Mouse (Mus musculus) layer of hippocampus, adult 9-10 months (tissue): ENCODE data around the gene Fam193a.
A peak's percentile ranks its signal among the peaks of the same experiment; 100 is the strongest.

ENCODE experiments used
- DNase-seq: peaks from one replicate; pipeline ENCODE4 v3.0.0; 2022; ENCODE audit warnings: low spot score

Gene Fam193a

DNA sequence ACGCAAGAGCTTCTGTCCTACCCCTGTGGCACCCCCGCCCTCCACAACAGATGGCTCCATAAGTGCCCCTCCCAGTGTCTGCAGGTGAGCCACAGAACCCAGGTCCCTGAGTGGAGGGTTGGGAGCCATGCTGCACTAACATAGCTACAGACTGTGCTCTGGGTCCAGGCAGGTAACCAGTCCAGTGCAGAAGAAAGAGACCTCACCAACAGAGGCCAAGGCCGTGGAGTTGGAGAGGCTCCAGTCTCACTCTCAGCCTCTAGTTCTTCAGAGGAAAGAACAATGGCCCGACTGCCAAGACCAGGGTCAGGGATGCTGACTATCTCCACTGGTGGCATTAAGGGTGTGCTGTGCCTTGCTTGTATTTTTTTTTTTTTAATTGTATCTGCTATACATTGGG lies 91.6 kb downstream of the Fam193a start:
- DNase-seq, result no peak

DNA sequence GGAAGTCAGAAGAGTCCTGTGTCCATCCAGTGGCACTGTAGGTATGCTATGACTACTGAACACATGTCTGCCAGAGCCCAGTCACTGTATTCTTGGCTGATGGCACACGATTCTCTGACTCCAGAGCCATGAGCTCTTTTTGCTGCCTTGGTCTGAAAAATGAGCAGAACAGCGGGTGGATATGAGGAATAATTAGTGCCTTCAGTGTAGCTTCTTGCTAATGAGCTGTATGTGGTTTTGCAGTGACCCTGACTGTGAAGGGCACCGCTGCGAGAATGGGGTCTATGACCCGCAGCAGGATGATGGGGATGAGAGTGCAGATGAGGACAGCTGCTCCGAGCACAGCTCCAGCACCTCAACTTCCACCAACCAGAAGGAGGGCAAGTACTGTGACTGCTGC lies 92.1 kb downstream of the Fam193a start:
- DNase-seq, result no peak

DNA sequence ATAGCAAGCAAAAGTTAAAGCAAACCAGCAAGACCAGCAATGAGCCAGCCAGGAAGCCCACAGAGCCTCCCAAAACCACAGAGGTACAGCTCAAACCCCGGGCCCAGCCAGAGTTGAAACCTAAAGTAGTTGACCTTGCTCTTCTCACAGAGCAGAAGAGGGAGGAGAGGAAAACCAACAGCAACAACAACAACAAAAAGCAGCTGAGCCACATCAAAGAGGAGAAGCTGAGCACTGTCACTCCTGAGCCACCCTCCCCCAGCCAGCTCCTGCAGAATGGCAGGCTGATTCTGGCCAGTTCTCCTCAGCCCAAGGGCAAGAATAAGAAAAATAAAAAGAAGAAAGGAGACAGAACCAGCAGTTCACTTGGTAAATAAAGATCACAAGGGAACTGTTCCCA lies 96.3 kb downstream of the Fam193a start:
- DNase-seq, result no peak

GRCm38 (mm10) chr5:34466648-34467047 lies 96.9 kb downstream of the Fam193a start:
- DNase-seq, result no peak

DNA sequence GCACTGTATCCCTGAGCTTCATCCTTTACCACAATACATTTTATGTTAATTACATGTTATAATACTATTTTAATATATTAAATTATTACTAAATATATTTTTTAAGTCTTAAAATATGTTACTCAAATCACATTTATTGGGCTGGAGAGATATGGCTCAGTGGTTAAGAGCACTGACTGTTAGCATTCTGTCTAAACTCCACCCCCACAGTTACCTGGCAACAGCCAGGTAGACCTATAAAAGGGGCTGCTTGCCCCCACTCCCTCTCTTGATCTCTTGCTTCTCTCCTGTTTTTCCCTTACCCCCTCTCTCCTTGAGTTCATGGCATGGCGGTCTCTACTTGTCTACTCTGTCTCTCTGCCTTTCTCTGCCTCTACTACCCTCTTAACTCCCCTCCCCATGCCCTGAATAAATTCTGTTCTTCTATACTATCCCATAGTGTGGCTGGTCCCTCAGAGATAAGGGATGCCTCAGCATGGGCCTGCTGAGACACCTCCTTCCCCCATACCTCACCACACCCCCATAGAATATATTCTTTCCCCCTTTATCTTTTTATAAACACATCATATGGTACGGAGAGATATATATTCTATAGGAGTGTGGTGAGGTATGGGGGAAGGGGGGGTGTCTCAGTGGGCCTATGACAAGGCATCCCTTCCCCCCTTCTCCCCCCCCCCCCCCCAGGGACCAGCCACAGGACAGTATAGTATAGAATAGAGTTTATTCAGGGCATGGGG lies 98.5 kb downstream of the Fam193a start:
- no peak for DNase-seq

DNA sequence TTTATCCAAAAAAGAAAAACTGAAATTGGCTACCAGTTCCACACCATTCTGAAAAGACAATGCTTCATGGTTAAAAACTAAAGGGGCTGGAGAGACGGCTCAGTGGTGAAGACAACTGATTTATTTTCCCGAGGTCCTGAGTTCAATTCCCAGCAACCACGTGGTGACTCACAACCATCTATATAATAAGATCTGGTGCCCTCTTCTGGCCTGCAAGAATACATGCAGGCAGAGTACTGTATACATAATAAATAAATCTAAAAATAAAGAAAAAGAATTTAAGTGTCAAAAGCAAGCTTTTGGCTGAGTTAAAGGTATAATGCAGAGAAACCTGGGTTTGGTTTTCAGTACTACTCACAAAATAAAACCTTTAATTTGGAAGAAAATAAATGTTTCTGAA lies 111.2 kb downstream of the Fam193a start:
- DNase-seq, result no peak

- DNase-seq, result no peak
Measured at GRCm38 (mm10) chr5:34485731-34486130, 116.0 kb downstream of the Fam193a start.

GRCm38 (mm10) chr5:34487320-34488090 lies 117.8 kb downstream of the Fam193a start:
- DNase-seq, result no peak

DNA sequence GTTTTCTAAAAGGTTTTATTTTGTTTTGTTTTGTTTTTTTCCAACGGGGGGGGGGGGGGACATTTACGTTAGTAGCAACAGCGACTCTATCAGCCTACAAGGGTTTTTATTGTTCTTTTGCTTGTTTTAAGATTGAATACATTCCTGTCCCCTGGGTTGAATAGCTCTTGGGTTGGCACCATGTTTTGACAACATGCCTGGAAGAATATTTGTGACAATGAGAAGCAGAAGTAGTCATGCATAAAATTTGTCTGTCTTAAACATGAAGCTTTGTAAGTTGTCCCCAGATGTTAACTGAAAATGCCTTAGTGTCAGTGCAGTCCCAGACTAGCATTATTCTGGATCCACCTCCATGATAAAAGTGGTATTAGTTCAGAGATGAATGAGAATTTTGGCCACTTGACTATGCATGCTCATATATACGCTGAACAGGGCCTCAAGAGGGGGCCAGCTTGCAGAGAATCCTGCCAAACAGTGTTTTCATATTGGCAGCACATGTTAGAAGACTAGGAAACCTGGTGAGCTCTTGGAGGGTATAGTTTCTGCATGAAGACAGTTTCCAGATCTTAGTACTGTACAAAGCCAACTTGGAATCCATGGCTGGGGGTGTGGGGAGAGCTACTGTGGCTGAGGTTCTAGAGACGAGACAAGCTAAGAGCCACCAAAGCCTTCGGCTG lies 119.1 kb downstream of the Fam193a start:
- no peak for DNase-seq

GRCm38 (mm10) chr5:34489418-34489787 lies 119.7 kb downstream of the Fam193a start:
- DNase-seq, result no peak

DNA sequence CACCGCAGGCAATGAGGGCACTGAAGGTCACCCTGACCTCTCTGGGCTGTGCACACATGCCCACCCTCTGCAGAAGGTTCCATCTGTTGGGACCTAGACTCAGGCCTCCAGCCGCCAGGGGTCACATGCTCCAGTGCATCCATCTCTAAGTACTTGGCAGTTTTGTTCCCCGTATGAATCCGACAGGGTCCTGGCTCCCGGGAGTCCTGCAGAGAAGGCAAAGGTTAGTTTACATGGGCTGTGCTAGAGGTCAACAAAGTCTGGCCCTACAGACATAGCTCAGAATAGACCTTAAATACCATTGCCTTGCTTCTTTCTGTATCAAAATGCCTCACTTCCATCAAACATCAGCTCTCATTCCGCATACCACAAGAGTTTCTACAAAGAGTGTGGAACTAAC lies 127.0 kb downstream of the Fam193a start:
- no peak for DNase-seq

DNA sequence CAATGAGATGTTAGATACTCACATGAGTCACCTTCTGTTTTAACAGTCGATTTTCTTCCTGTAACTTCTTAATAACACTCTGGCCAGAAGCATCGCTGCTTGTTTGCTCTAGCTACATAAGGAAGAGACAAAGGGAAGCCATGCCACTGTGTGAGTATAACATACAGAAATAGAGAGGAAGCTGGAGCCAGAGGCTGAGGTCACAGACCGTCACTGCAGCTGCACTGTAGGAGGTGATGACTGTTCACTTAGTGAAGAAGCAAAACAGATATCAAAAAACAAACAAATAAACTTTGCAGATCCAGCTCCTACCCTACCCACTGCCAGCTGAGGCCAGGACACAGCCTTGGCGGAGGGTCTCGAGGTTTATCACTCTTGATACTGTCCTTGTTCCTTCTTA lies 131.2 kb downstream of the Fam193a start:
- no peak for DNase-seq

- DNase-seq, result no peak
Measured at GRCm38 (mm10) chr5:34501588-34501987, 131.9 kb downstream of the Fam193a start.

DNA sequence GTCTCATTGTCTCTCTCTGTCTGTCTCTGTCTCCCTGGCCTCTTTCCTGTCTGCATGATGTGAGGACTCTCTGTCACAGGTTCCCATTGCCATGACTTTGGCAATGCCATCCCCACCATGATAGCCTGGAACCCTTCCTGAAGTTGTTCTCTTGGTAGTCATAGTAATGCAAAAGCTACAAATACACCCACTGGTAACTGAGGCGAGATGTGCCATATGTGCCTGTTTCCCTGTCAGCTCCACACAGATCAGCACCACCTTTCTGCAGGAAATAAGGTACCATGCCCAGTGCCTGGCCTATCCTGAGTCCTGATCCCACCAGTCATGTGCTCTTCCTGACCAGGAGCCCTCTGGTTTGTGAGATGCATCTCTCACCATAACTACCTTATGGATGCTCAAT lies 132.7 kb downstream of the Fam193a start:
- DNase-seq, result no peak

DNA sequence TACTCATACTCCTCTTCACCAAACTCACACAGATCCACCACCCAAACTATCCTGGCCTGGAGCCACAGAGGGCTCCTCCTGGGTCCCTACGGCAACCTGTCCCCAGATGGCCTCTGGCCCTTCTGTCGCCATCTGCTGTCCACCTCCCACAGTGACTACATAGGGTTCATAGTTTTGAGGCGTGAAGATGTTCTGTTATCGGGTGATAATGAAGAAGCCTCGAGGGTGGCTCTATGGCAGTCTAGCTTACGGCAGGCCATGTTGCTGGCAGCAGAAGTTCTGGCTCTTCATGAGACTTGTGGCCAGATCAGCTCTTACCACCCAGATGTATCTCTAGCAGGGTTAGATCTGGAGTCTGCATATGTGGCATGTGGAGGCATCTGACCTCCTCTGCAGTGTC lies 133.1 kb downstream of the Fam193a start:
- DNase-seq, result no peak

DNA sequence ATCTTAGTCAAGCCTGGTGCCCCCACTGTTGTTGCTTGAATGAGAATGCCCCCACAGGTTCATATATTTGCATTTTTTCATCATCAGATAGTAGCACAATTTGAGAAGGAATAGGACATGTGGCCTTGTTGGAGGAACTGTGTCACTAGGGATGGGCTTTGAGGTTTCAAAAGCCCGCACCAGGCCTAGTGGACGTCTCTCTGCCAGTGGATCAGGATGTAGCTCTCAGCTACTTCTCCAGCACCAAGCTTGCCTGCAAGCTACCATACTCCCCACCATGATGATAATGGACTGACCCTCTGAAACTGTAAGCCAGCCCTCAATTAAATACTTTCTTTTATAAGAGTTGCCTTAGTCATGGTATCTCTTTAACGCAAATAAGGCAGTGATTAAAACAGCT lies 142.8 kb downstream of the Fam193a start:
- no peak for DNase-seq

- peak; percentile 85 for DNase-seq
Measured at GRCm38 (mm10) chr5:34513466-34514217, 143.9 kb downstream of the Fam193a start, which contains the start of gene Tnip2. Tnip2 (minus strand) TSS chr5:34513991.

DNA sequence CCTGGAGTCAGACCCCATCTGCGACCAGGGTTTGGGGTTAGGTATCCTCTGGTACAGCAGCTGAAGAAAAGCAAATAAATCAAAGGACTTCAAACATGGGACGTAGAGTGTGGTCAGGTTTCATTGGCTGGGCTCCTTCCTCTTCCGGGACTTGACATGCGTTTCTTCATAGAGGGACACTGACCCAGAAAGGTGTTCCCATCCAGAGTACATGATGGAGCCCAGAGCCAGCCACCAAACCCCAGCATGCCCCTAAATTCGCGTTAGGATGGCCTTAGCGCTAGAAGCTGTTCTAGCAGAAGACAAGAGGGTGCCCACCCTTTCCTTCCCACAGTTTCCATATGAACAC lies 144.5 kb downstream of the Fam193a start:
- DNase-seq, result no peak

DNA sequence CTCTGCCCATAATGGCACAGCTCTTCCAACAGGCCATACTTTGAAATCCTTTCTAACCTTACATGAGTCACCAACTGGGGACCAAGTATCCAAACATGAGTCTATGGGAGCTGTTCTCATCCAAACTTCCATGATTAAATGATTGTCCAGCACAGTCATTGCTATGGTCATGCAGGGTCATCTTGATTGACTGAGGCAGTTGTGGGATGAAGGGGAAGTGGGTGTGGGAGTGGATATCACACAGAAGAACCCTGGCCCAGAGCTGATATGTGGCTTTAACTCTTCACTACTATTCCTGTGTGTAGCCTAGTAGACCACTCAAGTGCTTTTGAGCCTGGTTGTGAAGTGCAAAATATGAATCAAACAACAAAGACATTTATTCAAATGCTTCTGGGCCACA lies 145.4 kb downstream of the Fam193a start:
- DNase-seq, result no peak

- DNase-seq, result peak; percentile 81
Measured at GRCm38 (mm10) chr5:34517913-34518312, 148.2 kb downstream of the Fam193a start.

DNA sequence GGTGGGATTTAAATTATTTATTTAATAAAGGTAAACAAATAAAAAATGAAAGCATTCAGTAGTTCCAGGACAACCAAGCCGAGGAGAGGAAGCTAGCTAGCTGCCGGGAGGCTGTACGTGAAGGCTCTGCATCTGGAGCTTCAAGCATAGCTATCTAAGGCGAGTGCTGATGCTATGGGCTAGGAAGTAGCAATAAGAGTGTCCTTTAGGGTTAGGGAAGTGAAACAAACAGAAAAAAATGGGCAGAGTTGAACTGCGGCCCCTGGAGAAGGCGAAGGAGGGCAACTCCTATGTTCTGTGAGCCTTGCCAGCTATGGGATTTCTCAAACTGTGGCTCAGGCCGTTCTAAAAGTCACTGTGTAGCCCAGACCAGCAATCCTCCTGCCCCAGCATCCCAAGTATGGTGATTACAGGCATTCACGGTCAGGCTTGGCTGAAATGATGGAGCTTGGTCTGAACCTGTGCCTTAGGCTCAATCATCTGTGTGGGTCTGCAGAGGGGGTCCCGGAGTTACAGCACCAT lies 149.7 kb downstream of the Fam193a start:
- DNase-seq, result no peak
